Mouse (Mus musculus) embryonic fibroblast, embryonic 13.5 days (primary cell): ENCODE measurements around the gene Asic4. TPM values are rescaled to one million over a fixed set of nuclear protein-coding genes. Genes with fewer than 3 reads are reported as not detected.

ENCODE experiments used
- H3K27ac ChIP-seq: 2 replicates; pipeline ENCODE4 v1.5.1; 2012; ENCODE audit warnings: low read length, control low read depth, inconsistent platforms; ENCODE audit not compliant: insufficient read depth
- H3K4me1 ChIP-seq: 2 replicates; pipeline ENCODE4 v1.6.1; 2011; ENCODE audit warnings: low read length; ENCODE audit not compliant: control insufficient read depth, insufficient read depth
- H3K4me3 ChIP-seq: 2 replicates; pipeline ENCODE4 v1.5.1; 2011; ENCODE audit warnings: mild to moderate bottlenecking, control low read depth, low read length; ENCODE audit not compliant: insufficient read depth
- CTCF ChIP-seq: IDR thresholded peaks from 2 replicates; pipeline ENCODE4 v1.5.1; 2011; ENCODE audit warnings: mild to moderate bottlenecking, control low read depth, low read length, moderate library complexity, borderline replicate concordance; ENCODE audit not compliant: insufficient read depth
- POLR2A ChIP-seq: IDR thresholded peaks from 2 replicates; pipeline ENCODE4 v1.6.1; 2011; ENCODE audit warnings: low read depth, mild to moderate bottlenecking, control low read depth, low read length, moderate library complexity
- polyA plus RNA-seq: library from polyadenylated mRNA; stranded (reverse); fragments of >200 nt; gene quantifications from 2 replicates; pipeline ENCODE4 v1.2.4, GENCODE M21; 2011; ENCODE audit warnings: low read depth; ENCODE audit not compliant: missing spikeins, insufficient read length

Asic4 gene
- polyA plus RNA-seq, 1 experiment: not detected

GRCm38 (mm10) chr1:75442811-75443210 lies 7.4 kb upstream of the Asic4 start:
- H3K4me3 ChIP-seq: no peak overlapping the region
- H3K27ac ChIP-seq: no peak overlapping the region
- 0 out of 2 replicates have a peak, but pooled peaks cover 2% of the 10 kb centered on the region for H3K4me1 ChIP-seq
- TF ChIP-seq CTCF (no peak), POLR2A (no peak)

GRCm38 (mm10) chr1:75443247-75444024 lies 6.8 kb upstream of the Asic4 start:
- Histone ChIP-seq H3K27ac (no peak overlapping the region), H3K4me1 (0 out of 2 replicates have a peak, but pooled peaks cover 2% of the 10 kb centered on the region), H3K4me3 (no peak overlapping the region)
- TF ChIP-seq POLR2A (no peak), CTCF (no peak)

GRCm38 (mm10) chr1:75444208-75444607 lies 6.0 kb upstream of the Asic4 start:
- Histone ChIP-seq H3K4me3 (no peak overlapping the region), H3K4me1 (0 out of 2 replicates have a peak, but pooled peaks cover 2% of the 10 kb centered on the region), H3K27ac (no peak overlapping the region)
- TF ChIP-seq POLR2A (no peak), CTCF (no peak)

GRCm38 (mm10) chr1:75445141-75445701 lies 5.0 kb upstream of the Asic4 start:
- Histone ChIP-seq H3K4me3 (no peak overlapping the region), H3K27ac (no peak overlapping the region), H3K4me1 (0 out of 2 replicates have a peak, but pooled peaks cover 2% of the 10 kb centered on the region)
- TF ChIP-seq POLR2A (no peak), CTCF (no peak)

GRCm38 (mm10) chr1:75445751-75446611 lies 4.3 kb upstream of the Asic4 start:
- TF ChIP-seq POLR2A (no peak), CTCF (peak; percentile 98)
- H3K4me1 ChIP-seq: 0 out of 2 replicates have a peak, but pooled peaks cover 2% of the 10 kb centered on the region
- H3K27ac ChIP-seq: no peak overlapping the region
- H3K4me3 ChIP-seq: no peak overlapping the region

- no peak overlapping the region for H3K27ac ChIP-seq
- 0 out of 2 replicates have a peak, but pooled peaks cover 2% of the 10 kb centered on the region for H3K4me1 ChIP-seq
- no peak overlapping the region for H3K4me3 ChIP-seq
- no peak for TF ChIP-seq POLR2A
- TF ChIP-seq CTCF: no peak
These were observed 3.6 kb upstream of the Asic4 start for GRCm38 (mm10) chr1:75446656-75447055.

- H3K4me1 ChIP-seq: 0 out of 2 replicates have a peak, but pooled peaks cover 2% of the 10 kb centered on the region
- H3K27ac ChIP-seq: no peak overlapping the region
- H3K4me3 ChIP-seq: no peak overlapping the region
- TF ChIP-seq POLR2A: no peak
These were observed 2.8 kb upstream of the Asic4 start for GRCm38 (mm10) chr1:75447265-75448051.

GRCm38 (mm10) chr1:75448052-75448431 lies 2.2 kb upstream of the Asic4 start:
- H3K4me3 ChIP-seq: no peak overlapping the region
- H3K4me1 ChIP-seq: 0 out of 2 replicates have a peak, but pooled peaks cover 2% of the 10 kb centered on the region
- no peak overlapping the region for H3K27ac ChIP-seq
- TF ChIP-seq POLR2A (no peak), CTCF (no peak)

- H3K27ac ChIP-seq: no peak overlapping the region
- 0 out of 2 replicates have a peak, but pooled peaks cover 2% of the 10 kb centered on the region for H3K4me1 ChIP-seq
- no peak overlapping the region for H3K4me3 ChIP-seq
- TF ChIP-seq CTCF (no peak), POLR2A (no peak)
These were observed 1.3 kb upstream of the Asic4 start for GRCm38 (mm10) chr1:75448937-75449336.
